Comparison of ENCODE assay signal across 25 mouse cellular contexts in genomic region chr3:27764556-27764955, GRCm38 (mm10). TPM values are rescaled to one million over a fixed set of nuclear protein-coding genes. Genes with fewer than 3 reads are reported as not detected.
DNase-seq lines count a peak whose midpoint lies in the region; ATAC-seq and TF ChIP-seq lines count a peak whose summit lies in the region.
"Had no signal": no experiment of that assay in that cellular context is flagged by ENCODE, and none has a peak within 500 bp of the region (broad histone marks: within the 10 kb centered on the region; RNA-seq: fewer than 3 reads in every experiment).

No protein-coding gene starts in this region.

- no peaks in the 10 kb centered on the region for H3K27me3 ChIP-seq in limb, embryonic 14.5 days (ENCODE audit: control insufficient read depth, insufficient read depth, low read length)
- no peaks in the 10 kb centered on the region for H3K27me3 ChIP-seq in limb, embryonic 10.5 days (ENCODE audit: low read depth, poor library complexity, severe bottlenecking)
- H3K27me3 ChIP-seq in embryonic facial prominence, embryonic 15.5 days: no peaks in the 10 kb centered on the region
- H3K27me3 ChIP-seq: embryonic facial prominence, embryonic 12.5 days; hindbrain, embryonic 13.5 days; intestine, embryonic 15.5 days; Patski had no signal

- no peak for ATAC-seq in limb, embryonic 14.5 days (ENCODE audit: low FRiP score, low read depth)
- ATAC-seq in embryonic facial prominence, embryonic 15.5 days (ENCODE audit: insufficient number of reproducible peaks, low FRiP score, low TSS enrichment, low read depth): no peak
- ATAC-seq: forebrain, embryonic 14.5 days; hindbrain, embryonic 16.5 days; Patski had no signal

- no peak overlapping the region for H3K4me3 ChIP-seq in limb, embryonic 14.5 days (replicated peaks; ENCODE audit: low read length)
- H3K4me3 ChIP-seq in limb, embryonic 10.5 days: no peak overlapping the region
- H3K4me3 ChIP-seq in embryonic facial prominence, embryonic 15.5 days (replicated peaks): no peak overlapping the region
- no peak overlapping the region for H3K4me3 ChIP-seq in left cerebral cortex, adult 2 months
- H3K4me3 ChIP-seq: embryonic facial prominence, embryonic 12.5 days; gastrocnemius, adult 2 months; hindbrain, embryonic 10.5 days; hindbrain, embryonic 13.5 days; intestine, embryonic 15.5 days had no signal

- intact Hi-C loops in left cerebral cortex, adult 2 months (cut with DNase I): loop anchor here (5.0 kb wide), 1 partner anchor 52 kb away; the partner anchor contains the start of gene Fndc3b
- intact Hi-C loops in heart, postnatal 14 days (cut with DNase I): no loop called here

- no peak overlapping the region for H3K9ac ChIP-seq in limb, embryonic 14.5 days (ENCODE audit: low read depth, low read length, severe bottlenecking)
- no peak overlapping the region for H3K9ac ChIP-seq in embryonic facial prominence, embryonic 15.5 days
- H3K9ac ChIP-seq: embryonic facial prominence, embryonic 12.5 days; hindbrain, embryonic 13.5 days; intestine, embryonic 15.5 days had no signal

- H3K36me3 ChIP-seq in limb, embryonic 14.5 days (ENCODE audit: control insufficient read depth, insufficient read depth, low read length): no peaks in the 10 kb centered on the region
- no peaks in the 10 kb centered on the region for H3K36me3 ChIP-seq in limb, embryonic 10.5 days
- H3K36me3 ChIP-seq in embryonic facial prominence, embryonic 15.5 days: no peaks in the 10 kb centered on the region
- H3K36me3 ChIP-seq: embryonic facial prominence, embryonic 12.5 days; hindbrain, embryonic 10.5 days; hindbrain, embryonic 13.5 days; intestine, embryonic 15.5 days had no signal

- DNase-seq in limb, embryonic 14.5 days (ENCODE audit: low spot score): peak; percentile 29
- no peak for DNase-seq in limb, embryonic 10.5 days (ENCODE audit: low spot score)
- DNase-seq in adipocyte (ENCODE audit: low spot score): peak; percentile 20
- peak; percentile 62 for DNase-seq in telencephalon, adult 2 months (ENCODE audit: low read depth, low spot score)
- no peak for DNase-seq in left cerebral cortex, adult 2 months (ENCODE audit: extremely low spot score in 1 of 2, low spot score in 2 of 2)
- DNase-seq in heart, postnatal 14 days: no peak
- no peak for DNase-seq in spleen, postnatal 10 days (ENCODE audit: low spot score in 2 of 2)
- DNase-seq: adrenal gland, adult 2 months; adrenal gland, postnatal 14 days; cerebellum, adult 11-12 months; cerebellum, adult 8-10 months; cerebellum, postnatal 10 days; cerebellum, postnatal 36 days; gastrocnemius, adult 2 months; gastrocnemius, postnatal 14 days; heart, postnatal 36 days had no signal

- no peak overlapping the region for H3K4me2 ChIP-seq in limb, embryonic 14.5 days (replicated peaks; ENCODE audit: low read depth, low read length, severe bottlenecking)
- H3K4me2 ChIP-seq in embryonic facial prominence, embryonic 15.5 days (replicated peaks): no peak overlapping the region
- H3K4me2 ChIP-seq: embryonic facial prominence, embryonic 12.5 days; heart, embryonic 11.5 days; hindbrain, embryonic 13.5 days; intestine, embryonic 15.5 days had no signal

- H3K27ac ChIP-seq in limb, embryonic 14.5 days (replicated peaks; ENCODE audit: low read depth, low read length): no peak overlapping the region
- no peak overlapping the region for H3K27ac ChIP-seq in limb, embryonic 10.5 days
- peak overlapping the region; percentile 53 for H3K27ac ChIP-seq in embryonic facial prominence, embryonic 15.5 days (replicated peaks)
- H3K27ac ChIP-seq in left cerebral cortex, adult 2 months: no peak overlapping the region
- H3K27ac ChIP-seq: embryonic facial prominence, embryonic 12.5 days; gastrocnemius, adult 2 months; hindbrain, embryonic 10.5 days; hindbrain, embryonic 13.5 days; intestine, embryonic 15.5 days had no signal

- TF ChIP-seq CTCF in left cerebral cortex, adult 2 months (IDR thresholded peaks at IDR 0.05): no peak

- 67% methylated on average over 2 of the region's 2 CpGs for WGBS in limb, embryonic 14.5 days
- 82% methylated on average over 2 of the region's 2 CpGs for WGBS in limb, embryonic 10.5 days
- WGBS in embryonic facial prominence, embryonic 15.5 days: 47% methylated on average over 2 of the region's 2 CpGs

- H3K9me3 ChIP-seq in limb, embryonic 14.5 days (ENCODE audit: control insufficient read depth, low read length): no peaks in the 10 kb centered on the region
- no peaks in the 10 kb centered on the region for H3K9me3 ChIP-seq in limb, embryonic 10.5 days (replicated peaks)
- no peaks in the 10 kb centered on the region for H3K9me3 ChIP-seq in embryonic facial prominence, embryonic 15.5 days (replicated peaks)
- H3K9me3 ChIP-seq: embryonic facial prominence, embryonic 12.5 days; hindbrain, embryonic 13.5 days; intestine, embryonic 15.5 days had no signal

- H3K4me1 ChIP-seq in limb, embryonic 14.5 days (ENCODE audit: control insufficient read depth, insufficient read depth, low read length): no peaks in the 10 kb centered on the region; the same call in 1 of the 2 replicates
- no peaks in the 10 kb centered on the region for H3K4me1 ChIP-seq in limb, embryonic 10.5 days
- peaks cover 22% of the 10 kb centered on the region; the same call in 1 of the 2 replicates for H3K4me1 ChIP-seq in embryonic facial prominence, embryonic 15.5 days
- H3K4me1 ChIP-seq: embryonic facial prominence, embryonic 12.5 days; hindbrain, embryonic 13.5 days had no signal

- no peak for TF ChIP-seq POLR2A in limb, embryonic 14.5 days (IDR thresholded peaks at IDR 0.05; ENCODE audit: borderline replicate concordance, extremely low read depth, insufficient read depth, insufficient read length)

RNA-seq across cellular contexts. Expression of gene Fndc3b, which starts 53.4 kb away (rescaled TPM):
- polyA plus RNA-seq in limb, embryonic 14.5 days (2012; rRNA removed): 39.6 and 44.8 TPM in 2 replicates
- 41.3 and 41.6 TPM in 2 replicates for polyA plus RNA-seq in limb, embryonic 14.5 days (2014; fragmentation: Nextera tagmentation; extraction: Ambion mirVana)
- polyA plus RNA-seq in limb, embryonic 10.5 days (2016; fragmentation: Nextera tagmentation; extraction: Ambion mirVana): 8.5 and 9.7 TPM in 2 replicates
- 31.8 and 33.9 TPM in 2 replicates for polyA plus RNA-seq in embryonic facial prominence, embryonic 15.5 days (2015; fragmentation: Nextera tagmentation; extraction: Ambion mirVana)
- 10 to 100 TPM; 25.1 to 27.7 TPM for total RNA-seq in left cerebral cortex, adult 2 months (2021)
- 10 to 100 TPM; 73.2 to 79.0 TPM for total RNA-seq in heart, postnatal 14 days (2021)

Comparison
In these comparisons a context has a peak if more than half of its experiments do, and no peak if none do; other contexts are left out.
1. DNase-seq: peak in limb, embryonic 14.5 days (single experiment), adipocyte (single experiment) and telencephalon, adult 2 months (single experiment); none in limb, embryonic 10.5 days (single experiment), left cerebral cortex, adult 2 months (0 of 2), heart, postnatal 14 days (0 of 2) and spleen, postnatal 10 days (0 of 2).